Mouse (Mus musculus) spleen, postnatal 10 days (tissue): Measurements from ENCODE around the gene Tdpoz3.
"Not testable (repeated sequence)": the region's sequence is repeated elsewhere in the genome, so short reads cannot be mapped to it uniquely, and the experiment has no call there.

Experiments used
- DNase-seq, 2 experiments: peaks; one replicate each; pipeline ENCODE4 v3.0.0; 2021 to 2022; ENCODE audit warnings: low spot score in 2 of 2

Gene Tdpoz3

GRCm38 (mm10) chr3:93825720-93826119 is at the start of gene Tdpoz3:
Gene Tdpoz3, plus strand, starts transcription at chr3:93826020.
- not testable (repeated sequence) for DNase-seq

GRCm38 (mm10) chr3:93796098-93796497 is 29.7 kb upstream of the Tdpoz3 start, which contains the start of gene Tdpoz4:
Gene Tdpoz4, plus strand, starts transcription at chr3:93796398.
- not testable (repeated sequence) for DNase-seq

- DNase-seq: not testable (repeated sequence)
Observed at GRCm38 (mm10) chr3:93813341-93813740, 12.5 kb upstream of the Tdpoz3 start.

GRCm38 (mm10) chr3:93858957-93859356 is 33.1 kb downstream of the Tdpoz3 start:
- not testable (repeated sequence) for DNase-seq

GRCm38 (mm10) chr3:93870635-93871034 is 44.8 kb downstream of the Tdpoz3 start:
- not testable (repeated sequence) for DNase-seq
